ENCODE assay signal across 8 mouse cellular contexts in genomic region chr9:50452303-50452775, GRCm38 (mm10). TPM values are rescaled to one million over a fixed set of nuclear protein-coding genes. Genes with fewer than 3 reads are reported as not detected.
DNase-seq lines count a peak whose midpoint lies in the region; ATAC-seq lines count a peak whose summit lies in the region.

No protein-coding gene starts in this region.

- DNase-seq in CD8-positive naive resting alpha-beta T cell, adult 2 months (ENCODE audit: low read depth in 2 of 2, low spot score in 2 of 2) = peak; percentile 69 to 75
- peak; percentile 35 for DNase-seq in c-Kit-negative CD71-positive TER-119-positive erythroid progenitor cells, embryonic 14.5 days (ENCODE audit: low read depth, low spot score)
- DNase-seq in forebrain, embryonic 10.5 days (ENCODE audit: extremely low spot score, low spot score) = peak; percentile 81
- peak; percentile 91 to 94 for DNase-seq in kidney, postnatal 25 days
- DNase-seq in liver, embryonic 13.5 days = peak; percentile 67
- DNase-seq in neural tube, embryonic 10.5 days (ENCODE audit: extremely low spot score, low spot score) = peak; percentile 79

- peak; percentile 60; the same call in 1 of the 2 replicates for ATAC-seq in heart, embryonic 16.5 days (replicated peaks; ENCODE audit: extremely low read depth, insufficient read depth, low FRiP score)
- peak; percentile 76 for ATAC-seq in liver, embryonic 13.5 days (ENCODE audit: low read depth)
- 0 out of 2 replicates have a peak, but pooled peaks have one; percentile 43 for ATAC-seq in stomach, embryonic 15.5 days (ENCODE audit: insufficient read depth, low FRiP score, low read depth)

- H3K4me2 ChIP-seq in heart, embryonic 16.5 days (ENCODE audit: low read depth, low read length) = peak overlapping the region; percentile 46
- peak overlapping the region; percentile 47 for H3K4me2 ChIP-seq in liver, embryonic 13.5 days
- H3K4me2 ChIP-seq in stomach, embryonic 15.5 days = peak overlapping the region; percentile 37

- 0 out of 2 replicates have a peak overlapping the region, but pooled peaks have one; percentile 76 for H3K27ac ChIP-seq in forebrain, embryonic 10.5 days
- H3K27ac ChIP-seq in heart, embryonic 16.5 days (ENCODE audit: low read length) = no peak overlapping the region
- peak overlapping the region; percentile 36; the same call in 1 of the 2 replicates for H3K27ac ChIP-seq in liver, embryonic 13.5 days
- no peak overlapping the region for H3K27ac ChIP-seq in stomach, embryonic 15.5 days

- H3K9me3 ChIP-seq in forebrain, embryonic 10.5 days = no peaks in the 10 kb centered on the region
- no peaks in the 10 kb centered on the region for H3K9me3 ChIP-seq in heart, embryonic 16.5 days (replicated peaks; ENCODE audit: control insufficient read depth, low read length)
- no peaks in the 10 kb centered on the region for H3K9me3 ChIP-seq in liver, embryonic 13.5 days (replicated peaks)
- H3K9me3 ChIP-seq in stomach, embryonic 15.5 days = no peaks in the 10 kb centered on the region

- 16% methylated on average over 10 of the region's 10 CpGs for WGBS in forebrain, embryonic 10.5 days
- WGBS in heart, embryonic 16.5 days = 13% methylated on average over 10 of the region's 10 CpGs
- 6% methylated on average over 10 of the region's 10 CpGs for WGBS in liver, embryonic 13.5 days (ENCODE audit: insufficient replicate concordance)
- WGBS in stomach, embryonic 15.5 days = 15% methylated on average over 10 of the region's 10 CpGs

- H3K36me3 ChIP-seq in forebrain, embryonic 10.5 days (replicated peaks) = no peaks in the 10 kb centered on the region
- H3K36me3 ChIP-seq in heart, embryonic 16.5 days (ENCODE audit: control insufficient read depth, insufficient read depth) = no peaks in the 10 kb centered on the region
- no peaks in the 10 kb centered on the region for H3K36me3 ChIP-seq in liver, embryonic 13.5 days
- no peaks in the 10 kb centered on the region for H3K36me3 ChIP-seq in stomach, embryonic 15.5 days

- no peaks in the 10 kb centered on the region for H3K27me3 ChIP-seq in forebrain, embryonic 10.5 days (ENCODE audit: poor library complexity, severe bottlenecking)
- H3K27me3 ChIP-seq in heart, embryonic 16.5 days (ENCODE audit: control insufficient read depth, insufficient read depth, low read length) = no peaks in the 10 kb centered on the region
- H3K27me3 ChIP-seq in liver, embryonic 13.5 days = no peaks in the 10 kb centered on the region
- H3K27me3 ChIP-seq in stomach, embryonic 15.5 days (replicated peaks) = no peaks in the 10 kb centered on the region

- H3K4me1 ChIP-seq in forebrain, embryonic 10.5 days = peaks cover 15% of the 10 kb centered on the region
- H3K4me1 ChIP-seq in heart, embryonic 16.5 days (ENCODE audit: control insufficient read depth, insufficient read depth, low read length) = no peaks in the 10 kb centered on the region
- peaks cover 19% of the 10 kb centered on the region for H3K4me1 ChIP-seq in liver, embryonic 13.5 days (replicated peaks)
- peaks cover 7% of the 10 kb centered on the region; the same call in 1 of the 2 replicates for H3K4me1 ChIP-seq in stomach, embryonic 15.5 days

- H3K4me3 ChIP-seq in forebrain, embryonic 10.5 days = peak overlapping the region; percentile 24; the same call in 1 of the 2 replicates
- peak overlapping the region; percentile 23; the same call in 1 of the 2 replicates for H3K4me3 ChIP-seq in heart, embryonic 16.5 days (ENCODE audit: low read length)
- H3K4me3 ChIP-seq in liver, embryonic 13.5 days (replicated peaks) = peak overlapping the region; percentile 20; the same call in 1 of the 2 replicates
- no peak overlapping the region for H3K4me3 ChIP-seq in stomach, embryonic 15.5 days (replicated peaks)

- no peak overlapping the region for H3K9ac ChIP-seq in heart, embryonic 16.5 days (ENCODE audit: low read length)
- peak overlapping the region; percentile 24; the same call in 1 of the 2 replicates for H3K9ac ChIP-seq in liver, embryonic 13.5 days
- no peak overlapping the region for H3K9ac ChIP-seq in stomach, embryonic 15.5 days

RNA-seq across cellular contexts. Expression of gene Plet1, which starts 42.0 kb away (rescaled TPM):
- polyA plus RNA-seq in forebrain, embryonic 10.5 days (2016; fragmentation: Nextera tagmentation; extraction: Ambion mirVana) = 0.24 and 0.28 TPM in 2 replicates
- polyA plus RNA-seq in heart, embryonic 16.5 days (2015; fragmentation: Nextera tagmentation; extraction: Ambion mirVana) = 1.1 and 1.7 TPM in 2 replicates
- 0.07 and 0.36 TPM in 2 replicates for polyA plus RNA-seq in liver, embryonic 13.5 days (2015; fragmentation: Nextera tagmentation; extraction: Ambion mirVana)
- 7.8 and 9.7 TPM in 2 replicates for polyA plus RNA-seq in stomach, embryonic 15.5 days (2015; fragmentation: Nextera tagmentation; extraction: Ambion mirVana)

Comparison
In these comparisons a context has a peak if more than half of its experiments do, and no peak if none do; other contexts are left out.
1. DNase-seq: peak in every context shown above with its lines; median percentile 92 in kidney, postnatal 25 days; 81 in forebrain, embryonic 10.5 days; 79 in neural tube, embryonic 10.5 days; 72 in CD8-positive naive resting alpha-beta T cell, adult 2 months; 67 in liver, embryonic 13.5 days; 35 in c-Kit-negative CD71-positive TER-119-positive erythroid progenitor cells, embryonic 14.5 days.
2. H3K27ac ChIP-seq: peak in forebrain, embryonic 10.5 days (single experiment) and liver, embryonic 13.5 days (single experiment); none in heart, embryonic 16.5 days (single experiment) and stomach, embryonic 15.5 days (single experiment).
3. Peak in every context shown above with its lines, with median percentiles within 50 percentile points of each other: ATAC-seq and H3K4me2 ChIP-seq.